Mouse (Mus musculus): Measurements from ENCODE around the gene Ctnna3. TPM values are rescaled to one million over a fixed set of nuclear protein-coding genes. Genes with fewer than 3 reads are reported as not detected.
"Not testable (repeated sequence)": the region's sequence is repeated elsewhere in the genome, so short reads cannot be mapped to it uniquely, and the experiment has no call there.

The Ctnna3 gene
- polyA plus RNA-seq, 2 experiments, result 0.78 to 0.89 TPM

DNA sequence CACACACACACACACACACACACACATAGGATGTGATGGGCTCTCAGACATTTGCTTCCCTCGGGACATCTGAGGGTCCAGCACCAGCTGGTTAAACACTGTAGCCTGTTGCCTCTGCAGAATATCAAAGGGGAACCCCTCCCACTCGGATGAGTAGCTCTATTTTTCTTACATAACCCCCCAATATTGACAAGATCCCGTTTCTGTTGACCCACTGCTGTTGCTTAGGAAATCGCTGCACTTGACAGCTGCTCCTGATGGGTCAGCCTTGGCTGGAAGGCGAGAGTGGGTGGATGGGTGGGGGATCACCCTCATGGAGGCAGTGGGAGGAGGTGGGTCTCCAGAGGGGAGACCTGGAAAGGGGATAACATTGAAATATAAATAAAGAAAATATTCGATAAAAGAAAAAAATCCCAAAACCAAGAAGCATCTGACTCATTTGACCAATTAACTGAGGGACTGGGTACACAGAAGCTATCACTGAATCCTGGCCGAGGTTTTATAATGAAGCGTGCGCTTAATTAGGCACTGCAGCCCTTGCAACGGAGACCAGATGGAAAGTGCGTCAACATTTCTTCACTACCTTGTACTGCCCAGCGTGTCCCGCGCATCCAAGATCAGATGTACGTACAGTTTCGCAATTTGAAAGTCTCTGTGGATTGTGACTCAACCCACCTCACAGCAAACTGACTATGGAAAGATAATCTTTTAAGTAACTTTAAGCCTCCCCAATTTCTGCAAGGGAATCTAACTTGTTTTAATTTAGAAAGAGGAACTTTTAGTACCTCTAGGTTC, 19.5 kb upstream of the Ctnna3 start:
- Histone ChIP-seq H3K27me3 (ENCODE audit: control insufficient read depth, insufficient read depth, low read length) (no peaks in the 10 kb centered on the region), H3K4me1 (ENCODE audit: control insufficient read depth, insufficient read depth, low read length) (no peaks in the 10 kb centered on the region), H3K27ac (replicated peaks; ENCODE audit: low read depth, low read length) (no peak overlapping the region), H3K36me3 (ENCODE audit: control insufficient read depth, insufficient read depth, low read length) (no peaks in the 10 kb centered on the region), H3K9me3 (ENCODE audit: control insufficient read depth, low read length) (no peaks in the 10 kb centered on the region), H3K4me3 (replicated peaks; ENCODE audit: low read length) (no peak overlapping the region), H3K4me2 (replicated peaks; ENCODE audit: low read depth, low read length, severe bottlenecking) (no peak overlapping the region), H3K9ac (ENCODE audit: low read depth, low read length, severe bottlenecking) (no peak overlapping the region)
- 58% methylated on average over 16 of the region's 16 CpGs for WGBS
- no peak for TF ChIP-seq POLR2A (IDR thresholded peaks at IDR 0.05; ENCODE audit: borderline replicate concordance, extremely low read depth, insufficient read depth, insufficient read length)
- DNase-seq (ENCODE audit: low spot score) (no peak), ATAC-seq (ENCODE audit: low FRiP score, low read depth) (no peak)

- WGBS, result 98% methylated on average over 6 of the region's 7 CpGs
- ATAC-seq (ENCODE audit: low FRiP score, low read depth); DNase-seq (ENCODE audit: low spot score); H3K4me3 ChIP-seq (replicated peaks; ENCODE audit: low read length); H3K9ac ChIP-seq (ENCODE audit: low read depth, low read length, severe bottlenecking); H3K27ac ChIP-seq (replicated peaks; ENCODE audit: low read depth, low read length); H3K9me3 ChIP-seq (ENCODE audit: control insufficient read depth, low read length); H3K27me3 ChIP-seq (ENCODE audit: control insufficient read depth, insufficient read depth, low read length); H3K36me3 ChIP-seq (ENCODE audit: control insufficient read depth, insufficient read depth, low read length); H3K4me1 ChIP-seq (ENCODE audit: control insufficient read depth, insufficient read depth, low read length); H3K4me2 ChIP-seq (replicated peaks; ENCODE audit: low read depth, low read length, severe bottlenecking): not testable (repeated sequence)
These were observed 18.2 kb upstream of the Ctnna3 start for GRCm38 (mm10) chr10:63411674-63412073.

DNA sequence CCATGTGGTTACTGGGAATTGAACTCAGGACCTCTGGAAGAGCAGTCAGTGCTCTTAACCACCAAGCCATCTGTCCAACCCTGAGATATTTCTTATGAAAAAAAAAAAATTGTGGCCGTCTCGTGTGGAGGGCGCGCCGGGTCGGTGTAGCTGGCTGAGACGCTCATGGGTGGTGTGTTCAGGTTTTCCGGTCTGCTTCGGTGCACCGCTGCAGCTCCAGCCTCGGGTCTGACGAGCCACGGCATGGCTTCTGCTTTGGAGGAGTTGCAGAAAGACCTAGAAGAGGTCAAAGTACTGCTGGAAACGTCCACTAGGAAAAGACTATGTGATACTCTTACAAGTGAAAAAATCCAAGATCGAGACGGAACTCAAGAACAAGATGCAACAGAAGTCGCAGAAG, 17.1 kb upstream of the Ctnna3 start:
- no peaks in the 10 kb centered on the region for H3K27me3 ChIP-seq (ENCODE audit: control insufficient read depth, insufficient read depth, low read length)
- H3K4me2 ChIP-seq (replicated peaks; ENCODE audit: low read depth, low read length, severe bottlenecking), result no peak overlapping the region
- H3K9ac ChIP-seq (ENCODE audit: low read depth, low read length, severe bottlenecking), result no peak overlapping the region
- 88% methylated on average over 17 of the region's 17 CpGs for WGBS
- no peak overlapping the region for H3K4me3 ChIP-seq (replicated peaks; ENCODE audit: low read length)
- TF ChIP-seq POLR2A (IDR thresholded peaks at IDR 0.05; ENCODE audit: borderline replicate concordance, extremely low read depth, insufficient read depth, insufficient read length), result no peak
- H3K4me1 ChIP-seq (ENCODE audit: control insufficient read depth, insufficient read depth, low read length), result no peaks in the 10 kb centered on the region
- no peaks in the 10 kb centered on the region for H3K9me3 ChIP-seq (ENCODE audit: control insufficient read depth, low read length)
- no peaks in the 10 kb centered on the region for H3K36me3 ChIP-seq (ENCODE audit: control insufficient read depth, insufficient read depth, low read length)
- DNase-seq (ENCODE audit: low spot score), result no peak
- no peak for ATAC-seq (ENCODE audit: low FRiP score, low read depth)
- H3K27ac ChIP-seq (replicated peaks; ENCODE audit: low read depth, low read length), result no peak overlapping the region

GRCm38 (mm10) chr10:63415287-63415686, 14.6 kb upstream of the Ctnna3 start:
- TF ChIP-seq POLR2A (IDR thresholded peaks at IDR 0.05; ENCODE audit: borderline replicate concordance, extremely low read depth, insufficient read depth, insufficient read length), result no peak
- no peak overlapping the region for H3K4me3 ChIP-seq (replicated peaks; ENCODE audit: low read length)
- H3K36me3 ChIP-seq (ENCODE audit: control insufficient read depth, insufficient read depth, low read length), result no peaks in the 10 kb centered on the region
- no peak overlapping the region for H3K4me2 ChIP-seq (replicated peaks; ENCODE audit: low read depth, low read length, severe bottlenecking)
- no peak overlapping the region for H3K27ac ChIP-seq (replicated peaks; ENCODE audit: low read depth, low read length)
- no peaks in the 10 kb centered on the region for H3K4me1 ChIP-seq (ENCODE audit: control insufficient read depth, insufficient read depth, low read length)
- no peaks in the 10 kb centered on the region for H3K27me3 ChIP-seq (ENCODE audit: control insufficient read depth, insufficient read depth, low read length)
- no peaks in the 10 kb centered on the region for H3K9me3 ChIP-seq (ENCODE audit: control insufficient read depth, low read length)
- 79% methylated on average over 7 of the region's 7 CpGs for WGBS
- no peak for DNase-seq (ENCODE audit: low spot score)
- no peak for ATAC-seq (ENCODE audit: low FRiP score, low read depth)
- H3K9ac ChIP-seq (ENCODE audit: low read depth, low read length, severe bottlenecking), result no peak overlapping the region

- ATAC-seq (ENCODE audit: low FRiP score, low read depth) (no peak), DNase-seq (ENCODE audit: low spot score) (no peak)
- Histone ChIP-seq H3K4me1 (ENCODE audit: control insufficient read depth, insufficient read depth, low read length) (no peaks in the 10 kb centered on the region), H3K27me3 (ENCODE audit: control insufficient read depth, insufficient read depth, low read length) (no peaks in the 10 kb centered on the region), H3K9me3 (ENCODE audit: control insufficient read depth, low read length) (no peaks in the 10 kb centered on the region), H3K36me3 (ENCODE audit: control insufficient read depth, insufficient read depth, low read length) (no peaks in the 10 kb centered on the region), H3K4me2 (replicated peaks; ENCODE audit: low read depth, low read length, severe bottlenecking) (no peak overlapping the region), H3K9ac (ENCODE audit: low read depth, low read length, severe bottlenecking) (no peak overlapping the region), H3K27ac (replicated peaks; ENCODE audit: low read depth, low read length) (no peak overlapping the region), H3K4me3 (replicated peaks; ENCODE audit: low read length) (no peak overlapping the region; the same call in 1 of the 2 replicates)
- TF ChIP-seq POLR2A (IDR thresholded peaks at IDR 0.05; ENCODE audit: borderline replicate concordance, extremely low read depth, insufficient read depth, insufficient read length), result no peak
- WGBS, result 54% methylated on average over 7 of the region's 7 CpGs
These were observed 14.0 kb upstream of the Ctnna3 start for GRCm38 (mm10) chr10:63415850-63416249.
